Mouse (Mus musculus) adrenal gland, adult (tissue): ENCODE data around the gene Lin54.

Experiments used
- DNase-seq, 2 experiments: peaks; one replicate each; pipeline ENCODE4 v3.0.0; 2022 to 2023; ENCODE audit warnings: low spot score in 1 of 2; ENCODE audit not compliant: inconsistent age in 2 of 2

The Lin54 gene

DNA sequence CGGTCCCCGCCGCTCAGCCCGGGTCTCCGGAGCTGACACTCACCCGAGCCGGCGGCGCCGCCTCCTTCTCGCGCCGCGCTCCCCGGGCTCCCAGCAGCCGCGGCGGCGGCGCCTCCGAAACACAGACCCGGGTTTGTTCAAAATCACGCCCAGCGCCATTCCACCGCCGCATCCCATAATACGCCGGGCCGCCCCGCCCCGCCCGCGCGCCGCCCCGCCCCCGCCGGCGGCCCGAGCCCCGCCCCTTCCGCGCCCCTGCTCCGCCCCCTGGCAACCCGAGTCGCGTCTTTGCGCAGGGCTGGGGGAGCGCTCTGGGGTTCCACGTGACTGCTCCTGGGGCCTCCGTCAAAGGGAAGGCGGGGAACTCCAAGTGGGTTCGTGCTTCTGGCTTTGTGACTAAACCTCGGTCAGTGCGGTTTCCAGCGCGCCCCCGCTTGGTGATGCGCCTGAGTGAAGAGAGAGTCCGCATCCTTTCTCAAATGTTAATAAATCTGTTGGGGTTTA is at the start of gene Lin54:
Gene Lin54, minus strand, starts transcription at position 182 of the 504 bp plus-strand sequence.
- peak; percentile 93 to 96 for DNase-seq

DNA sequence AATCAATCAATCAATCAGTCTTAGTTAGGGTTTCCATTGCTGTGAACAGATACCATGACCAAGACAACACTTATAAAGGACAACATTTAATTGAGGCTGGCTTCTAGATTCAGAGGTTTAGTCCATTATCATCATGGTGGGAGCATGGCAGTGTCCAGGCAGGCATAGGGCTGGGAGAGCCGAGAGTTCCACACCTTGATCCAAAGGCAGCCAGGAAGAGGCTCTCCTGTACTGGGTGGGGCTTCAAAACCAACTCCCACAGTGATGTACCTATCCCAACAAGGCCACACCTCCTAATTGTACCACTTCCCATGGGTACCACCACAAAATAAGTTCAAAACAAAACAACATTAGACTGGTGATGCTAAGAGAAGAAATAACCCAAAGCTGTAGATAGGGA is 49.7 kb upstream of the Lin54 start:
- no peak for DNase-seq

DNA sequence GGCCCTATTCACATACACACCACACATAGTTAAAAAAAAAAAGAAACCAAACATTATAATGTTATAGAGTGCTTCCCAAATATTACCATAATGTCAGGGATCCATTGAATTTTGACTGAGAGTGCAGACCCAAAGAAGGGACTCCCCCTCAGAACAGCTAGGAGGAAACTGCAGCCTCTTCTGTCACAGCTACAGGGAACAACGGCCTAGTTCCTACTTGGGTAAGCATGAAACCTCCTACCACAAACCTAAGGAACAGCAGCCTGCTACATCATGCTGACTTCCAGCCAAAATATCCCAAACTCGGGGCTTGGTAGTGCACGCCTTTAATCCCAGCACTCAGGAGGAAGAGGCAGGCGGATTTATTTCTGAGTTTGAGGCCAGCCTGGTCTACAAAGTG is 48.9 kb upstream of the Lin54 start:
- DNase-seq: no peak

DNA sequence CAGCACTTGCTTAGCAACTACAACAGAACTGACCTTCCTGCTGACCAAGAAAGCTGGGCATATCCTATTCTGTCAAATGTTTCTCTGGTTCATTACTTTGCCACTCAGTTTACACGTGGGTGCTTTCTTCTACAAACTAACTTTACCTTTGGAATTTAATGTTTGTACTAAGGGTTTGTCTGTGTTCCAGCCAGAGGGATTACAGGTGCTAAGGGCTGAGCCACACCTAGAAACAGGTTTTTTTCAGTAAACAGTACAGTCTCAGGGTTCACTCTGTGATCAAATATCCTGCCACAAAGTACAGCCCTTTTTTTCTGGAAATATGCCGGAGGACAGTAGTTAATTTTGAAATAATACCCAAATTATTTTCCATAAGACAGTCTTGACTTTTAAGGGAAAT is 47.8 kb upstream of the Lin54 start:
- DNase-seq: no peak

DNA sequence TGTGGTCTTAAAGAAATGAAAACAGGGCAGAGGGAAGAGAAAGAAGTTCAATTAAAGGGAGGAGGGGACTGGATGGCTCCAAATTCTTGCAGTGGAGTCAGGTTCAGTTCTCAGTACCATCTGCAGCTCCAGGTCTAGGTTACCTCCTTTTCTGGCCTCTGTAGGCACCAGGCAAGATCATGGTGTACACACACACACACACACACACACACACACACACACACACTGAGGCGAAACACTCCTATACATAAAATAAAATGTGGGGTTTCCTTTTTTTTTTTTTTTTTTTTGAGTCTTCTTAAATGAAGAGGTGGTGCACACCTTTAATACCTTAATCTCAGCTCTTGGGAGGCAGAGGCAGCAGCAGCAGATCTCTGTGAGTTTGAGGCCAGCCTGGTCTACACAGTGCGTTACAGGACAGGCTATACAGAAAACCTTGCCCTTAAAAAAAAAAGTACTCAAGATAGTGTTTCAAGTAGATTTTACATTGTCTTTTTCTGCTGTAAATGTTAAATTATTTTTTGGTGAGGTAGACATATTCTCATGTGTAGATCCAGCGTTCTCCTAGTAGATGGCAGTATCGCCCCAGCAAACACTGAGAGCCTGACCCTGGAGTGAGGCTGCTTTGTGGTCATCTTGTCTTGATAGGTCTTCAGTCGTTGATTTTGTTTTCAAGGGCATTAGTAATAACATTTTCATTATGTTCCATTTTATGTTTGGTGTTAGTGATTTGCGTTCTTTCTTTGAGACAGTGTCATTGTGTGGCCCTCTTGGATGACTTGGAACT is 46.0 kb upstream of the Lin54 start:
- no peak for DNase-seq

DNA sequence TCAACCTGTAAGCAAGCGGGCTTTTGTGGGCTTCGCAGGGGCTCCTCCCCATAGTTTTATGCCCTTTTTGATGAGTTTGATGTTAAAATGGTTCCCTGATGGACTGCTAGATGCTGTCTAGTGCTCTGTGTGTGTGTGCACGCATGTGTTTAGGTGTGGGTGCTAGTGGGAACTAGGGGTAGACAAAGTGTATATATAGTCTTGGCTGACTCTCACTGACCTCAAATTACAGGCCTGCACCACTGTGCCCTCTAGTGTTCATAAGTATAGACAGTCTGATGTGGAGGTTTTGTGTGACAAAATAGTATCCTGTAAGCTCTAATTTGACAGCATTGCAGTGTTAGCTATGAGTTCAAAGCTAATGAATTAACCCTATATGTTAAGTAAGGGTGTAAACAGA is 36.2 kb upstream of the Lin54 start:
- DNase-seq: peak in 1 of 2 experiments; percentile 57

DNA sequence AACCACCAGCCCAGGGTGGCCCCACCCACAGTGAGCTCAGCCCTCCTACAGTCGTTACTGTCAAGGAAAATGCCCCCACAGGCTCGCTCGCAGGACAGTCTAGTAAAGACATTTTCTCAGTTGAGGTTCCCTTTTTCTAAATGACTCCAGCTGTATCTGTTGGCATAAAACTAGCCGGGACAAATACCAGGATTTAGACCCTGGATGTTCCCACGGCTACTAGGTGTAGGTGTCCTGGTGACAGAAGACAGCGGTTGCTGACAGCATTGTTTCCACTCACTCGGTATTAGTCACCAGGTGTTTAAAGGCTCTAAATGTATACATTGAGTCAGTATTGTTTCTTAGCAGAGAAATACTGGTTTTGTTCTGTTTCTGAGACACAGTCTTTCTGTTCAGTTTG is 35.4 kb upstream of the Lin54 start:
- DNase-seq: no peak

DNA sequence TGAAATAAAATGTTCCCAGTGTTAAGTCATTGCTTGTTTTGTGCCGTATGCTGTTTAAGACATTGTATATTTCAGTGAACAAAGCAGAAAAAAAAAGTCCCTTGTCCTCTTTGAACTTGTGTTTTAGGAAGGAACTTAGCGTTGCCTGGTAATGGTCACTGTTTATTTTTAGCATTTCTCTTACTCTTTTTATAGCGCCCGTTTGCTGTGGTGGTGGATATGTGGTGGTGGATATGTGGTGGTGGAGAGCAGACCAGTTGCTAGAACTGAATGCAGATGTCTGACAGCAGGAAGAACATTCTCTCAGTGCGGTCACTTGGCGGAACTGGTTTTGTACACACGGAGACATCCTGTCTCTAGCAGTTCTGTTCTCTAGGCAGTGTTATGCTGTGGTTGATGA is 25.7 kb upstream of the Lin54 start:
- peak in 1 of 2 experiments; percentile 24 for DNase-seq

DNA sequence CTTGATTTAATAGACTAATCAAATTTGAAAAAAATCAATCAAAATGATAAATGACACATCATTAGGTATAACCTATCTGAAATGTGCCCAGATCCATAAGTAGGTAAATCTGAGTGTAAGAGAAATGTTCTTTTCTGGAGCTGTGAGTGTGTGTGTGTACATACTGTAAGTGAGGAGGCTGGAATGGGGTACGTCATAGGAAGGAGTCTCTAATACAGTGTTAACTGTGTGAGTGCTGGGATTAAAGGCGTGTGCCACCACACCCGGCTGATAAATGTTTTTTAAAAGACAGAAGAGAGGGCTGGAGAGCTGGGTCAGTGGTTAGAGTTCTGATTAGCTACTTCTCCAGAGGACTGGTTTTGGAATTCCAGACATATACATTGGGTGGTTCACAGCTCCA is 25.2 kb upstream of the Lin54 start:
- DNase-seq: no peak

DNA sequence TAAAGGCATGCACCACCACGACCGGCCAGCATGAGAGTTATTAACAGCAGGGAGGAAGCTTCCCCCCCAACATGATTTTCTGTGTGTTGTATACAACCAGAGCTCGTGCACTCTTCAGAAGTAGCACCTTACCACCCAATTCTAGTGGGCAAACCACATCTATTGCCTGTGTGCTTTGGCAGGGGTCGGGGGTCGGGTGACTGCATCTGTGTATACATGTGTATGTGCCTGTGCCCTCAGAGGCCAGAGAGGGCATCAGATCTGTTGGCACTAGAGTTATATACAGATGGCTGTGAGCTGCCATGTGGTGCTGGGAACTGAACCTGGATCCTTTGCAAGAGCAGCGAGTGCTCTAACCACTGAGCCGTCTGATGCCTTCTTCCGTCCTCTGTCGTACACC is 24.5 kb upstream of the Lin54 start:
- DNase-seq: no peak

DNA sequence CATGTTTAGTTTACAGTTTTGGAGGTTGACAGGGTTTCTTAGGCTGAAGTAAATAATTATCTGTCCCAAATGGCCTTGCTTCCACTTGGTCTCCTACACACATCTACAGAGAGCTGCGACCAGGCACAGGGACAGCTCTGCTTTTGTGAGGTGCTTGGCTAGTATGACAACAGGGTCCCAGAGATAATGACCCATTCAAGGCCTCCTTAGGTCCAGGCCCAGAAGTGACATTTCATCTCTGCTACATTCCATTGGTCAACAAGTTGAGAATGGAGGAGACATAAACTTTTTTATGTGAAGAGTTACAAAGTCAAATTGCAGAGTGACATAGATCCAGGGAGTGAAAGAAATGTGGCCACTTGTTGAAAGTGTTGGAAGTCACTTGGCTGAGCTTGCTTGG is 22.9 kb upstream of the Lin54 start:
- no peak for DNase-seq

DNA sequence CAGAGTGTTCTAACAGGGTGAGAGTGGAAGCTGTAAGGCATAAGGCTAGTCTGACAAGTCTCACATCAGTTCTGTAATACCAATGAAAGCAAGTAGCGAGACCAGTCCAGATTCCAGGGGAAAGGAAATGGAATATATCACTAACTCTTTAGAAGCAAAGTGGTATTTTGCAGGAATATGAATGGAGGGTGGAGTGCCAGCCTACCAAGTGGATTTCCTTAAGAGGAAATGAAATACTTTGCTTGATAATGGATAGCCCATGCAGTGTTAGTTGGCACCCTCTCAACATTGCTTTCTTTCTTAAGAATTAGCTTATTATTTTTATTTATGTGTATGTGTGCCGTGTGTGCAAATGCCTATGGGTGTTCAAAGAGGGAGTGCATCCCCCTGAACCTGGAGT is 19.8 kb upstream of the Lin54 start:
- no peak for DNase-seq

DNA sequence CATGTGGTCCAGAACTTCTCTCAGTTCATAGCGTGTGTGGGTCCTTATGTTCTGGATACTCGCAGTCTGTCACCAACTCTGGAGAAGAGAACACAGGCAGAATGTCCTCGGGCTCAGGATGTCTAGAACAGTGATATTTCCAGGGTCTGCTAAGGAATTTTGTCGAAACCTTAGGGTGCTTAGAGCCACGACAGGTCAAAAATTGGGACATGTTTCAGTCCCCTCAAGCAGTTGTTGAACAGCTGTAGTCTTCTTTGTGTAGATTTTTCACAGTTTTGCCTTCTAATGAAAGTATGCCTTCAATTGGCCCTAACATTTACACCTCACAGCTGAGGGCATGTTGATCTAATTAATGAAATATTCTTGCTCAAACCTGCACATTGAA is 18.6 kb upstream of the Lin54 start:
- DNase-seq: no peak

DNA sequence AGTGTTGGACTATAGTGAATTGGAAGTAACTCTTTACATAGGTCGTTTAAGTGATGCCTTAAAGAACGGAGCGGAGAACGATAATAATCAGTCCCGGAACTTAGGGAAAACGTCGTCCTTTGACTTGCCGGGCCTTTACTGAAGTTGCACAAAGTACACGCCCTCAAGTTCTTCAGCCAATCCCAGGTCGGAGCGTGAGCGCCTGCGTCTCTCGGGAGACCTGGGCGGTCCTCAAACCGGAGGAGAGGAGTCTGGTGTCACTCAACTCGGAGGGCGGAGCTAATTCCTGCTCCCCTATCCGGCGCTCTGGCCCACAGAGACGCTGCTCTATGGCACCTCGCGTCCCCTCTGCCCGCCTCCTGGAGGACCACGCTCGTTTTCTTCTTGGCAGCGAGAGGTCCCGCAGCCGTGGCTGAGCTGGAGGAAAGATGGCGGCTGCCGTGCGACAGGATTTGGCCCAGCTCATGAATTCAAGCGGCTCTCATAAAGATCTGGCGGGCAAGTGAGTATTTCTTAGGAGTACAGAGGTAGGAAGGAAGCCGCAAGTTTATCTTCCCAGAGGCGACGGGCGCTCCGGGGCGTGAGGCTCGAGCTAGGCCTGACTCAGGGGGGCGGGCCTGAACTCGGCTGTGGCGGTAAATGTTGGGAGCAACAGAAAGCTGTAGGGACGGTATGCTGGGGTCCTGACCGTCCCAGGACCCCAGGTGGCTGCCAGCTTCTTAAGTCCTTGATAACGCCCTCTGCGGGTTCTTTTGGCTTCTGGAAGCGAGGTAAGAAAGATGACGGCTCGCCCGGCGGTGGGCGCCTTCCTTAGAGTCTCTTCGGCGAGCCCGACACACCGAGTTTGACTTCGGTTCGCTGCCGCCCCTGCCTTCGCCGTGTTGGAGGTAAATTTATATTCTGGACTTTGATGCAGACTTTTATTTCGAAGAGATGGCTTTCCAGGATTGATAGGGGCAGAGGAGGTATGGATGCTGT is 17.9 kb upstream of the Lin54 start, which contains the start of gene Cops4:
Gene Cops4, plus strand, starts transcription at position 261 of the 978 bp plus-strand sequence.
- peak; percentile 98 to 99 for DNase-seq

DNA sequence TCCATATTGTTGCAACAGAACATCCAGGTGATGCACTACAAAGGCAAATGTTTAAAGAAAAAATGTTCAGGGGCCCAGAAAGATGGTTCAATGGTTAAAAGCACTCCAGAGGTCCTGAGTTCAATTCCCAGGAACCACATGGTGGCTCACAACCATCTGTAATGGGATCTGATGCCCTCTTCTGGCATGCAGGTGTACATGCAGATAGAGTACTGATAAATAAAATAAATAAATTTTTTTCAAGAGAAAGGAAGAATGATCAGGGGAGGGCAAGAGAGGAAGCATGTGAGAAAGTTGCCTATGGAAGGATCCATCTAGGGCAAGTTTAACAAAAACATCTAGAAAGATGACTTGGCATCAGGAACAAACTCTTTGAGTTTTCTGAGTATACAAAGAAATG is 12.1 kb upstream of the Lin54 start:
- no peak for DNase-seq

DNA sequence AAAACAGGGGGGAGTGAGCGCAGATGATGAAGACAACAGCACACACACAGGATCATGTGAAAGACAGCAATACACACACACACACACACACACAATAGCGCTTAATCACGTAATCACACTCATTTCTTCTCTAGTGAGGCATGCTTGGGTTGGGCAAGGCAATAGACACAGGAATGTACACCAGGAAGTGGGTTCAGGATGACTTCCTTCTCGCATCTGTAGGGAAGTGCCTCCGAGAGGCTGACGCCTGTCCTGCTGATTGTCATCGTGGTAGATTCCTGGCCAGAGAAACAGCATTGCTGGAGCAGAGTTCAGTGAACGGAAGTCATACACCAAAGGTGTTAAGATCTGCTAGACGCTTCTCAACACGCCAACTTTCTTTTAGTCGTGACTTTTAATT is 8.8 kb upstream of the Lin54 start:
- DNase-seq: no peak

DNA sequence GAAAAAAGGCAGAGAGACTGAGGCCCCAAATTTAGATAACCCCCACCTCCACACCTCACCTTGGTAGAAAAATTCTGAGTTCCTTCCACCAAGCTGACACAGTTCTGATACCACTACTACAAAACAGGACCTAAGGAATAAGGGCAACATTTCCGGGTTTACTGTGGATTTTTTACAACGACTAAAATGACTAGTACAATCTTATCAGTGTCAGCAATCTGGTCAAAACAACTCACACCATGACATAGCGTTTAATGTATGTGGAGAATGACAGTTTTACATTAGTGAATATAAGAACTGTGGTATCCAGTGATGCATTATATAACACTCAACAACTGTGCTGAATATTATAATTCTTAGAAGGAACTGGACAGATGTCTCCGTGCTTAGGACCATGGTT is 828 bp upstream of the Lin54 start:
- DNase-seq: peak in 1 of 2 experiments; percentile 31

DNA sequence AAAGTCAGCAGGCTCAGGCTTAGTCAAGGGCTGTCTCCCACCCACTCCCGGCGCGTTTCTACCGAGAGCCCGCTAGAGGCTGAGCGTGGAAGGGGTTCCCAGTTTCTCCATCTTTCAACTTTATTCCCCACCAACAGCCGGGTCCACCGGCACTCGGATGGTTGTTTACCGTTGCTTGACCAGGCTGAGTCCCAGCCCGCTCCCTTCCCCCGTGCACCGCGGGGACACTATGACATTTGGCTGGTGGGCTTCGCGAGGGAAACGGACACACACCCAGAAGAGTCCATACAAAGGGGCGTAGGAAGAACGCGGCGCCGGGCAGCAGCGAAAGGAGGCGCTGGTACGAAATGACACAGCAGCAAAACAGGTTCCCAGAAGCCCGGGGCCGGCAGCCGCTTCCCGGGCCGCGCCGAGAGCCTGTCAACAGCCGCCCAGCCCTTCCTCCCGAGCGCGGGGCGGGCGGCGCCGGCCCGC is 571 bp downstream of the Lin54 start:
- peak; percentile 40 to 71 for DNase-seq

DNA sequence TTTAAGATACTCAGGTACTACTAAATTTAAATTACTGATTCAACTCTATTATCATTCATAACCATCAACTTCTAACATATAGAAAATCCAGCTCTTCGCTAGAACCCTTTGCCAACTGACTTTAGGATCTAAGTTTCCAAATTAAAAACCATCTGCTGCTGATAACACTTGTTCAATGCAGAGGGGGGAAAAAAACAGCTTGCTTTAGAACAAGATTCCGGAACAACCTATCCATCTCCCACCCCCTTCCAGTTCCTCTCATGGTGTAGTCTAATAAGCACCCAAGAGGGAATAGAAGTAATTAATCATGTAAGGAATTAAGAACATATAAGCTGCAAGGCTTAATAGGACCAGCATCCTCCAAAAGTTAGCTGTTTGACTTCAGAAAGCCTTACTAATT is 1.2 kb downstream of the Lin54 start:
- no peak for DNase-seq

DNA sequence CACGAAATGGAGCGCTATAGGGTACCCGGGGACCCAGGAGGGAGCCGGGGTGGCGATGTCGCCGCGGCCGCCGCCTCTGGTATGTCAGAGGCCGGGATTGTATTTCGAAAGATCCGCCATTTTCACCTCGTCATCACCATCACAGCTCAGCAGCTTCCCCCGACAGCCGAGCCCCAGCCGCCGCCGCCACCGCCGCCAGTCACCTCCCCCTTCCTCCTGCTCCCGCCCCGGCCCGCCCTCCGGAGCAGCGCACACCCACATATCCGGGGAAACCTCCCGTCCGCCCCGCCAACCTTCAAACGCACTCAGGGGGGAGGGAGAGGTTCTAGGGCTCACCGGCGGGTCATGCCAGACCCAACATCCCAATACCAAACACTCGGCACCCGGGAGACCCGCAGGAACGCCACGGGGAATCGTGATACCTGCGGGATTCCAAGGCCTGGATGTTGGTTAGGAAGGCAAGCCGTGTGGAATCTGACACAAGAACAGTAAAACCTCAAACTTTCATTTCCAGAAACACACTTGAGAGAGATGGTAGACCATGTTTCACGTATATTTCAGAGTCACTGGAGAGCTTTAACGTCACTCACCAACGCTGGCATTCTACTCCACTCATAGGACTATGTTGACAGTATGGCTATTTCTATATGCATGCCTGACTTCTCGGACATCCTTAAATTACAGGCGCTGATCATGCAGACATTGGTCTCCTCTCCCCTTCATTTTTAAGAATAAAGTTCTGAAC is 1.8 kb downstream of the Lin54 start:
- DNase-seq: peak; percentile 87 to 95

DNA sequence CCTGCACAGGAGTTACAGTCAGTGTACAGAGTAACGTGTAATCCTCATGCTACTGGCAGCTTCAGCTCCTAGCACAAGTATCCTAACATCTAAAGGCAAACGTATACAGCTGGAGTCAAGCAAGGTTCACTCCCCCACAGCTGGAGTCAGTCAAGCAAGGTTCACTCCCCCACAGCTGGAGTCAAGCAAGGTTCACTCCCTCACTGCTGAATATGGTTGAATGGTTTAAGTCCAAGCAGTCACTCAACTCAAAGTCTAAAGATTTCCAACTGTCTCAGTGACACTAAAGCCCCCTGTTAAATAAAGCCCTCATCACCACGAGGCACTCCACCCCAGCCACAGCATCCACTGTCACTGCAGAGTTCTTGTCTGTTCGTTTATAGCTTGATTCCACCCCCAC is 8.7 kb downstream of the Lin54 start:
- no peak for DNase-seq
